Mouse (Mus musculus) kidney, embryonic 16.5 days (tissue): ENCODE measurements around the gene Tnnt1. TPM values are rescaled to one million over a fixed set of nuclear protein-coding genes. Genes with fewer than 3 reads are reported as not detected.

ENCODE experiments used
- ATAC-seq: fragments of 200-750 bp; cut with Nextera tagmentation; 2 replicates; pipeline ENCODE4 v1.8.0; 2017; ENCODE audit warnings: moderate TSS enrichment; ENCODE audit not compliant: low FRiP score, low TSS enrichment
- H3K27ac ChIP-seq: fragments of 300-500 bp; sonication (generic); 2 replicates; pipeline ENCODE4 v1.5.1; 2014; ENCODE audit warnings: low read length
- H3K27me3 ChIP-seq: fragments of 300-500 bp; sonication (generic); 2 replicates; pipeline ENCODE4 v1.6.1; 2014; ENCODE audit warnings: low read length, control low read depth, mixed read lengths; ENCODE audit not compliant: insufficient read depth
- H3K36me3 ChIP-seq: fragments of 300-500 bp; sonication (generic); 2 replicates; pipeline ENCODE4 v1.6.1; 2014; ENCODE audit warnings: low read length, control low read depth, mixed read lengths; ENCODE audit not compliant: insufficient read depth
- H3K4me1 ChIP-seq: fragments of 300-500 bp; sonication (generic); 2 replicates; pipeline ENCODE4 v1.6.1; 2014; ENCODE audit warnings: low read length, control low read depth, mixed read lengths; ENCODE audit not compliant: insufficient read depth
- H3K4me2 ChIP-seq: fragments of 300-500 bp; sonication (generic); replicated peaks from 2 replicates; pipeline ENCODE4 v1.6.1; 2014; ENCODE audit warnings: low read depth, low read length
- H3K4me3 ChIP-seq: fragments of 300-500 bp; sonication (generic); 2 replicates; pipeline ENCODE4 v1.5.1; 2014; ENCODE audit warnings: mild to moderate bottlenecking, low read length
- H3K9ac ChIP-seq: fragments of 300-500 bp; sonication (generic); replicated peaks from 2 replicates; pipeline ENCODE4 v1.6.1; 2014; ENCODE audit warnings: low read length
- H3K9me3 ChIP-seq: fragments of 300-500 bp; sonication (generic); 2 replicates; pipeline ENCODE4 v1.6.1; 2016; ENCODE audit warnings: low read length, control low read depth
- WGBS: fragments of 180-500 bp; shearing (Covaris S2); extraction: QIAGEN DNeasy Blood & Tissue Kit; methylation state at CpG from one replicate; pipeline ENCODE4 v1.1.7; 2014; 5-methylcytosine and 5-hydroxymethylcytosine counted together
- polyA plus RNA-seq: library from polyadenylated mRNA; unstranded; fragments of >200 nt; fragmentation: Nextera tagmentation; extraction: Ambion mirVana; gene quantifications from 2 replicates; pipeline ENCODE4 v1.2.1, GENCODE M21; 2015

The Tnnt1 gene
- polyA plus RNA-seq, 1 experiment from 2014 or later: 20.9 TPM

DNA sequence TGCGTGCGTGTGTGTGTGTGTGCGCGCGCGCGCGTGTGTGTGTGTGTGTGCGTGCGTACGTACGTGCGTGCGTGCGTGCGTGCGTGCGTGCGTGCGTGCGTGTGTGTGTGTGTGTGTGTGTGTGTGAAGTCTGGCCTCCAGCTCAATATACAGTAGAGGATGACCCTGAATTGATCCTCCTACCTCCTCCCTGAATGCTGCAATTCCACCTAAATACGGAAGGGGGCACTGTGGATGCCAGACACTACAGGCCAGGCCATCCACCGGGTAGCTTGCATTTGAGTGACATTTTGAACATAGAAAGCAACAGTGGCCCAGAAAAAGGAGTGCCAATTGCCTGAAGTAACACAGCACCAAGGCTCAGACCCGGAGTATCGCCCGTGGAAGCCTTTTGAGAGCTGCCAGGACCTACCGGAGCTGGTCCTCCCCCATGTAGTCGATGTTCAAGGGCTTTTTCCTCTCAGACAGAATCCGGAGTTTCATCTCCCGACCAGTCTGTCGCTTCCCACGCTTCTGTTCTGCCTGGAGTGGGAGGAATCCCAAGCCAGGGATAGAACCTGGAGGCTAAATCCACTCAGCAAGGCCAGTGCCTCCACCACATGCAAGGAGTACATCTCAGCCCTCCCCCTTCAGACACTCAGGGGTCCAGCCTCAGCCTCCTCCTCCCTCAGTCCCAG is 8.0 kb downstream of the Tnnt1 start:
- Histone ChIP-seq H3K4me2 (no peak overlapping the region), H3K27ac (no peak overlapping the region), H3K9me3 (no peaks in the 10 kb centered on the region), H3K4me1 (peaks cover 11% of the 10 kb centered on the region), H3K9ac (no peak overlapping the region), H3K27me3 (no peaks in the 10 kb centered on the region), H3K4me3 (no peak overlapping the region), H3K36me3 (no peaks in the 10 kb centered on the region)
- no peak for ATAC-seq
- 69% methylated on average over 11 of the region's 32 CpGs for WGBS

DNA sequence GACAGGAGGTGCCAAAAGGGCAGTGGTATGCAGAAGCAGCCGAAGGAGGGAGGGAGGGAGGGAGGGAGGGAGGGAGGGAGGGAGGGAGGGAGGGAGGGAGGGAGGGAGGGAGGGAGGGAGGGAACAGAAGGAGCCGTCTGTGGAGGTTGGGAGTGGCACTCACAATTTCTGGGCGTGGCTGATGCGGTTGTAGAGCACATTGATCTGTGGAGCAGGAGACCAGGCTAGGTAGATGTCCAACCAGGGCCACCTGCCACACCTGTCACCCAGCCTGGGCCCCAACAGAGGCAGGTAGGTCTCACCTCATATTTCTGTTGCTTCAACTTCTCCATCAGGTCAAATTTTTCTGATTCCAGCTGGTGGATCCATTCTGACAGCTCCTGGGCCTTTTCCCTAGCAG is 9.0 kb downstream of the Tnnt1 start:
- no peak for ATAC-seq
- H3K27ac ChIP-seq: no peak overlapping the region
- H3K4me1 ChIP-seq: peaks cover 11% of the 10 kb centered on the region
- H3K9me3 ChIP-seq: no peaks in the 10 kb centered on the region
- H3K36me3 ChIP-seq: no peaks in the 10 kb centered on the region
- no peak overlapping the region for H3K4me3 ChIP-seq
- no peak overlapping the region for H3K9ac ChIP-seq
- 59% methylated on average over 3 of the region's 4 CpGs for WGBS
- no peak overlapping the region for H3K4me2 ChIP-seq
- no peaks in the 10 kb centered on the region for H3K27me3 ChIP-seq

DNA sequence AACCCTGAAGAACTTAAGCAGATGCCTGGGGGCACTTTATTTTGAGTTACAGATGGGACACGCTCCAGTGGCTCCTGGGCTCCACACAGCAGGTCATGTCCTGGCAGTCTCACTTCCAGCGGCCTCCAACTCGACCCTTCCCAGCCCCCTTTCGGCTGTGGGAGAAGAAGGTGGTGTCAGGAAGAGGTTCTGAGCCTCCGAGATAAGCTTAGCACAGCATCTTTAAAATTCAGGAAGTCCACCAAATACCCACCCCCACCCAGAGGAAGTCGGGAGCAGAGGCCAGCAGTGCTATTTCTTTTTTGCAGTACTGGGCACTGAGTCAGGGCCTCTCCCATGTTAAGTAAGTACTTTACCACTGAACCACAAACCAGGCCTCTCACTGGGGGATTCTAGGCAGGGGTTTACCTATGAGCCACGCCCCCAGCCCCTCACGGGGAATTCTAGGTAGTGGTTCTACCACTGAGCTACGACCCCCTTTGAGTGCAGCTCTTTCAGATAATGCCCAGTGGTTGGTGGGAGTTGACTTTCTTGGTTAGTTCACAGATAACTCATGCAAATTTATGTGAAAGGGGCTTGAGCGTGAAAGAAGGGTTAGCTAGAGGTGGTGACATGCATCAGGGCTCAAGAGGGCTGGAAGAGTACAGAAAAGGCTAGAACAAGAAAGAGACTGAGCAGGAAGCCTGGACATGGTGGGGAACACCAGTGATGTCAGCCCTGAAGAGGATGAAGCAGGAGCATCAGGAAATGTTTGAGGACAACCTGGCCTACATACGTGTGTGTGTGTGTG is 11.3 kb downstream of the Tnnt1 start:
- Histone ChIP-seq H3K9ac (no peak overlapping the region), H3K27me3 (no peaks in the 10 kb centered on the region), H3K4me3 (no peak overlapping the region), H3K36me3 (no peaks in the 10 kb centered on the region), H3K4me1 (peaks cover 20% of the 10 kb centered on the region), H3K4me2 (no peak overlapping the region), H3K27ac (peak overlapping the region; percentile 29), H3K9me3 (no peaks in the 10 kb centered on the region)
- WGBS: 43% methylated on average over 11 of the region's 11 CpGs
- ATAC-seq: no peak

GRCm38 (mm10) chr7:4503858-4504257 is 12.3 kb downstream of the Tnnt1 start:
- Histone ChIP-seq H3K27ac (0 out of 2 replicates have a peak overlapping the region, but pooled peaks have one; percentile 29), H3K9me3 (no peaks in the 10 kb centered on the region), H3K4me2 (no peak overlapping the region), H3K4me1 (peaks cover 24% of the 10 kb centered on the region), H3K36me3 (no peaks in the 10 kb centered on the region), H3K27me3 (no peaks in the 10 kb centered on the region), H3K4me3 (no peak overlapping the region), H3K9ac (no peak overlapping the region)
- no peak for ATAC-seq
- 86% methylated on average over 5 of the region's 5 CpGs for WGBS

- Histone ChIP-seq H3K4me1 (peaks cover 31% of the 10 kb centered on the region), H3K9me3 (no peaks in the 10 kb centered on the region), H3K27me3 (no peaks in the 10 kb centered on the region), H3K4me3 (no peak overlapping the region), H3K36me3 (no peaks in the 10 kb centered on the region), H3K27ac (no peak overlapping the region), H3K9ac (no peak overlapping the region), H3K4me2 (no peak overlapping the region)
- WGBS: 80% methylated on average over 4 of the region's 4 CpGs
- no peak for ATAC-seq
These were observed 13.1 kb downstream of the Tnnt1 start for GRCm38 (mm10) chr7:4503100-4503499.

GRCm38 (mm10) chr7:4502421-4503090 is 13.6 kb downstream of the Tnnt1 start:
- Histone ChIP-seq H3K4me3 (peak overlapping the region; percentile 66), H3K36me3 (no peaks in the 10 kb centered on the region), H3K9me3 (no peaks in the 10 kb centered on the region), H3K27me3 (no peaks in the 10 kb centered on the region), H3K4me1 (peaks cover 34% of the 10 kb centered on the region), H3K9ac (peak overlapping the region; percentile 90; the same call in 1 of the 2 replicates), H3K4me2 (peak overlapping the region; percentile 70), H3K27ac (peak overlapping the region; percentile 95)
- 9% methylated on average over 14 of the region's 14 CpGs for WGBS
- ATAC-seq: no peak

- peak; percentile 93 for ATAC-seq
- Histone ChIP-seq H3K27me3 (no peaks in the 10 kb centered on the region), H3K36me3 (no peaks in the 10 kb centered on the region), H3K4me1 (peaks cover 34% of the 10 kb centered on the region), H3K4me3 (peak within 1 kb of the TSS; percentile 66), H3K9me3 (no peaks in the 10 kb centered on the region), H3K9ac (peak within 1 kb of the TSS; percentile 90), H3K4me2 (peak within 1 kb of the TSS; percentile 70), H3K27ac (peak within 1 kb of the TSS; percentile 95)
- WGBS: 1% methylated on average over 56 of the region's 62 CpGs
These were observed 14.4 kb downstream of the Tnnt1 start, which contains the start of gene Ppp1r12c for GRCm38 (mm10) chr7:4501558-4502397. TSS of gene Ppp1r12c (minus strand) at chr7:4501680.

DNA sequence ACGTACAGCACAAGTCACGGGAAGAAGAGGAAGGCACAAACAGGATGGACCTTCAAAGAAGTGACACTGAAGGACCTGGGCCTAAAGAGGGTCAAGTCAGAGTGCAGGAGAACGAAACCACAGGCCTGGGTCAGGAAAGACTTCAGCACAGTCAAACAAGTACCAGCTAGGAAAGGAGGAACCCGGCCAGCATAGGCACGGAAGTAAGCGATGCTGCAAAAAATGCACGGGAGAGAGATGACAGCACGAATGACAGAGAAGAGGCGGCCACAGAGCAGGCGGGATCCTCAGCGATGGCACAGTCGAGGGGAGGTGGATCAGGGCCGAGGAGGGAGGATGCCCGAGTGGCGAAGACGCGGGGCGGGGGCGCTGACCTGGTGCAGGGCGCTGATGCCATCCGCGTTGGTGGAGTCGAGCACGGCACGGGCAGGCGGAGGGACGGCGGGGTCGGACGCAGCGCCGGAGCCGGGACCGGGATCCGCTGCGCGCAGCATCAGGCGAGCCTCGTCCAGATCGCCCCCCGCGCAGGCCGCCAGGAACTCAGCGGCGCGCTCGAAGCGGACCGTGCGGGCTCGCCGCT is 15.2 kb downstream of the Tnnt1 start:
- H3K4me2 ChIP-seq: peak overlapping the region; percentile 70
- peaks cover 7% of the 10 kb centered on the region; the same call in 1 of the 2 replicates for H3K36me3 ChIP-seq
- H3K4me3 ChIP-seq: peak overlapping the region; percentile 66
- H3K9ac ChIP-seq: peak overlapping the region; percentile 90
- no peaks in the 10 kb centered on the region for H3K9me3 ChIP-seq
- H3K27me3 ChIP-seq: no peaks in the 10 kb centered on the region
- peaks cover 34% of the 10 kb centered on the region for H3K4me1 ChIP-seq
- 0% methylated on average over 29 of the region's 52 CpGs for WGBS
- H3K27ac ChIP-seq: peak overlapping the region; percentile 95; the same call in 1 of the 2 replicates
- peak; percentile 53 for ATAC-seq

DNA sequence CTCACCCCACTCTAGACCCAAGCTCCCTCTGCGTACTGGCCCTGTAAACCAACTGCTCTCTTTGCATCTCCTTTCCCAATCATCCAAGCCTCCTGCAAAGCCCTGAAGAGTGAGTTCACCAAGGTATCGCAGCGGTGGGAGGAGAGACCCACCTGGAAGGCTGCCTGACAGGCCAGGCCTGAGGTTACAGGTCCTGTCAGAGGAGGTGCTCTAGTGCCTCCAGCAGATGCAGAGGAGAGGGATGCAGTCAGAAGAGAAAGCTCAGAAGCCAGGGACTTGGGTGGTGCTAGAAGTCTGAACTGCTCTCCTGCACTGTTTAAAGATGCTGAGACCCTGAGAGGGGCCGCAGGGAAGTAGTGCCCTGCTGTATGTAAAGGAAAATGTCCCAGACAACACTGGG is 17.1 kb downstream of the Tnnt1 start:
- H3K27me3 ChIP-seq: no peaks in the 10 kb centered on the region
- 94% methylated on average over 4 of the region's 4 CpGs for WGBS

More for the DNA sequence above, 17.1 kb downstream of the Tnnt1 start:
- peaks cover 28% of the 10 kb centered on the region for H3K4me1 ChIP-seq
- H3K9ac ChIP-seq: no peak overlapping the region
- H3K9me3 ChIP-seq: no peaks in the 10 kb centered on the region
- peaks cover 12% of the 10 kb centered on the region; the same call in 1 of the 2 replicates for H3K36me3 ChIP-seq
- H3K4me2 ChIP-seq: no peak overlapping the region
- no peak for ATAC-seq
- H3K4me3 ChIP-seq: no peak overlapping the region
- no peak overlapping the region for H3K27ac ChIP-seq
